Mouse (Mus musculus) small intestine, adult 2 months (tissue): Measurements from ENCODE around the gene Irf3. TPM values are rescaled to one million over a fixed set of nuclear protein-coding genes. Genes with fewer than 3 reads are reported as not detected.

Experiments used
- H3K27ac ChIP-seq: fragments of 200-500 bp; 2 replicates; pipeline ENCODE4 v1.5.1; 2012; ENCODE audit warnings: low read depth, low read length, control low read depth, inconsistent platforms; ENCODE audit not compliant: insufficient read depth
- H3K27me3 ChIP-seq: fragments of 200-500 bp; 2 replicates; pipeline ENCODE4 v1.6.1; 2012; ENCODE audit warnings: mild to moderate bottlenecking, moderate library complexity, low read length, inconsistent platforms; ENCODE audit not compliant: control insufficient read depth, insufficient read depth
- H3K36me3 ChIP-seq: fragments of 200-500 bp; 2 replicates; pipeline ENCODE4 v1.6.1; 2012; ENCODE audit warnings: mild to moderate bottlenecking, low read length, control low read depth, inconsistent platforms; ENCODE audit not compliant: control insufficient read depth, insufficient read depth
- H3K4me1 ChIP-seq: fragments of 200-500 bp; 2 replicates; pipeline ENCODE4 v1.6.1; 2012; ENCODE audit warnings: low read length, inconsistent platforms, mixed read lengths; ENCODE audit not compliant: control insufficient read depth, insufficient read depth, insufficient read length
- H3K4me3 ChIP-seq: fragments of 200-500 bp; 2 replicates; pipeline ENCODE4 v1.5.1; 2012; ENCODE audit warnings: low read depth, mild to moderate bottlenecking, control low read depth, inconsistent platforms, low read length, moderate library complexity
- CTCF ChIP-seq: fragments of 200-500 bp; IDR thresholded peaks from 2 replicates; pipeline ENCODE4 v1.5.1; 2012; ENCODE audit warnings: low read depth, mild to moderate bottlenecking, control low read depth, inconsistent platforms, low read length, moderate library complexity, mixed read lengths; ENCODE audit not compliant: insufficient replicate concordance, insufficient read length; ENCODE audit errors: extremely low read depth
- POLR2A ChIP-seq: fragments of 200-500 bp; IDR thresholded peaks from 2 replicates; pipeline ENCODE4 v1.6.1; 2012; ENCODE audit warnings: low read depth, mild to moderate bottlenecking, control low read depth, inconsistent platforms, low read length, moderate library complexity
- WGBS: fragments of 180-500 bp; shearing (Covaris S2); methylation state at CpG from one replicate; pipeline ENCODE4 v1.1.7; 2018; 5-methylcytosine and 5-hydroxymethylcytosine counted together
- polyA plus RNA-seq: library from polyadenylated mRNA; depleted of rRNA; stranded (reverse); fragments of >200 nt; gene quantifications from 2 replicates; pipeline ENCODE4 v1.2.3, GENCODE M21; 2012

Gene Irf3
- polyA plus RNA-seq, 1 experiment, result 91.0 TPM

- H3K27ac ChIP-seq, result no peak overlapping the region
- H3K4me3 ChIP-seq, result no peak overlapping the region
- 51% methylated on average over 7 of the region's 7 CpGs for WGBS
- H3K4me1 ChIP-seq, result no peaks in the 10 kb centered on the region
- H3K36me3 ChIP-seq, result peaks cover 45% of the 10 kb centered on the region
- TF ChIP-seq POLR2A (no peak), CTCF (peak; percentile 86)
- H3K27me3 ChIP-seq, result no peaks in the 10 kb centered on the region
Measured at GRCm38 (mm10) chr7:45037720-45038361, 40.4 kb downstream of the Irf3 start.

GRCm38 (mm10) chr7:45038411-45038810 lies 41.0 kb downstream of the Irf3 start:
- WGBS, result 91% methylated on average over 9 of the region's 9 CpGs
- Histone ChIP-seq H3K27ac (no peak overlapping the region), H3K4me3 (no peak overlapping the region), H3K36me3 (peaks cover 47% of the 10 kb centered on the region), H3K27me3 (no peaks in the 10 kb centered on the region), H3K4me1 (no peaks in the 10 kb centered on the region)
- TF ChIP-seq CTCF (no peak), POLR2A (no peak)

- no peaks in the 10 kb centered on the region for H3K27me3 ChIP-seq
- H3K27ac ChIP-seq, result no peak overlapping the region
- no peak overlapping the region for H3K4me3 ChIP-seq
- peaks cover 49% of the 10 kb centered on the region for H3K36me3 ChIP-seq
- 92% methylated on average over 9 of the region's 9 CpGs for WGBS
- TF ChIP-seq POLR2A (no peak), CTCF (no peak)
- H3K4me1 ChIP-seq, result no peaks in the 10 kb centered on the region
Measured at GRCm38 (mm10) chr7:45040851-45041250, 43.4 kb downstream of the Irf3 start.

GRCm38 (mm10) chr7:45043307-45043706 lies 45.9 kb downstream of the Irf3 start:
- Histone ChIP-seq H3K36me3 (peaks cover 69% of the 10 kb centered on the region), H3K4me1 (no peaks in the 10 kb centered on the region), H3K27me3 (no peaks in the 10 kb centered on the region), H3K4me3 (no peak overlapping the region), H3K27ac (no peak overlapping the region)
- 94% methylated on average over 14 of the region's 14 CpGs for WGBS
- TF ChIP-seq POLR2A (no peak), CTCF (no peak)

- WGBS, result 93% methylated on average over 22 of the region's 22 CpGs
- H3K4me1 ChIP-seq, result no peaks in the 10 kb centered on the region; the same call in 1 of the 2 replicates
- TF ChIP-seq POLR2A (no peak), CTCF (no peak)
- H3K27me3 ChIP-seq, result no peaks in the 10 kb centered on the region
- no peak overlapping the region for H3K27ac ChIP-seq
- peaks cover 81% of the 10 kb centered on the region for H3K36me3 ChIP-seq
- no peak overlapping the region for H3K4me3 ChIP-seq
Measured at GRCm38 (mm10) chr7:45045741-45046140, 48.3 kb downstream of the Irf3 start.

GRCm38 (mm10) chr7:45046853-45047350 lies 49.5 kb downstream of the Irf3 start:
- Histone ChIP-seq H3K27ac (no peak overlapping the region), H3K27me3 (no peaks in the 10 kb centered on the region), H3K36me3 (peaks cover 73% of the 10 kb centered on the region), H3K4me1 (peaks cover 4% of the 10 kb centered on the region), H3K4me3 (no peak overlapping the region)
- 96% methylated on average over 26 of the region's 26 CpGs for WGBS
- no peak for TF ChIP-seq POLR2A
- no peak for TF ChIP-seq CTCF

- no peak overlapping the region for H3K27ac ChIP-seq
- H3K4me1 ChIP-seq, result peaks cover 5% of the 10 kb centered on the region
- 97% methylated on average over 14 of the region's 14 CpGs for WGBS
- H3K36me3 ChIP-seq, result peaks cover 69% of the 10 kb centered on the region
- H3K4me3 ChIP-seq, result no peak overlapping the region
- TF ChIP-seq CTCF, result no peak
- TF ChIP-seq POLR2A, result no peak
- H3K27me3 ChIP-seq, result no peaks in the 10 kb centered on the region
Measured at GRCm38 (mm10) chr7:45047491-45047890, 50.0 kb downstream of the Irf3 start.
